8 mouse cellular contexts compared by ENCODE assay signal in the genomic region with DNA sequence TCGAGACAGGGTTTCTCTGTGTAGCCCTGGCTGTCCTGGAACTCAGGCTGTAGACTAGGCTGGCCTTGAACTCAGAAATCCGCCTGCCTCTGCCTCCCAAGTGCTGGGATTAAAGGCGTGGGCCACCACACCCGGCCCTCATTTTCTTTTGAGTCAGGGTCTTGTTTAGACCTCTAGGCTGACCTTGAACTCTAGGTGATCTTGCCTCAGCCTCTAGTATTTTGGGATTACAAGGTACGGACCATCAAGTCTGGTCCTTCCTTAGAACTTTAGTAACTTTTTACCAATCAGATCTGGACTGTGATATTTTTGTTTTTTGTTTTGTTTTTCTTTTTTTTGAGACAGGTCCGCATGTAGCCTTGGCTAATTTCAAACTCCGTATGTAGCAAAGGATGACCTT. TPM values are rescaled to one million over a fixed set of nuclear protein-coding genes. Genes with fewer than 3 reads are reported as not detected.
DNase-seq lines count a peak whose midpoint lies in the region; ATAC-seq and TF ChIP-seq lines count a peak whose summit lies in the region.

A gene (plus strand): TSS at position 357 of the 400 bp plus-strand sequence.

- ATAC-seq in hindbrain, embryonic 14.5 days (ENCODE audit: low FRiP score) = no peak
- no peak for ATAC-seq in liver, postnatal 0 days

- peaks cover 33% of the 10 kb centered on the region for H3K27me3 ChIP-seq in hindbrain, embryonic 14.5 days (ENCODE audit: control insufficient read depth, insufficient read depth, low read length)
- peaks cover 18% of the 10 kb centered on the region for H3K27me3 ChIP-seq in liver, postnatal 0 days (ENCODE audit: insufficient read depth, low read length)

- TF ChIP-seq CTCF in layer of hippocampus, adult 2 months (conservative IDR thresholded peaks at IDR 0.05) = no peak
- TF ChIP-seq CTCF in liver, postnatal 0 days (IDR thresholded peaks at IDR 0.05; ENCODE audit: low read depth) = no peak

- H3K4me2 ChIP-seq in hindbrain, embryonic 14.5 days (replicated peaks) = peak within 1 kb of the TSS; percentile 79
- H3K4me2 ChIP-seq in liver, postnatal 0 days (ENCODE audit: low read depth, low read length) = peak within 1 kb of the TSS; percentile 95

- H3K36me3 ChIP-seq in hindbrain, embryonic 14.5 days (replicated peaks; ENCODE audit: control insufficient read depth, insufficient read depth) = peaks cover 20% of the 10 kb centered on the region
- H3K36me3 ChIP-seq in liver, postnatal 0 days (replicated peaks; ENCODE audit: insufficient read depth, low read length) = 0 out of 2 replicates have a peak, but pooled peaks cover 4% of the 10 kb centered on the region

- peak within 1 kb of the TSS; percentile 62 for H3K9ac ChIP-seq in hindbrain, embryonic 14.5 days
- peak within 1 kb of the TSS; percentile 51 for H3K9ac ChIP-seq in liver, postnatal 0 days (replicated peaks)

- peak within 1 kb of the TSS; percentile 94 for H3K27ac ChIP-seq in layer of hippocampus, adult 2 months
- no peak within 1 kb of the TSS for H3K27ac ChIP-seq in brown adipose tissue, adult 24 weeks (replicated peaks; ENCODE audit: low read depth, low read length)
- H3K27ac ChIP-seq in hindbrain, embryonic 14.5 days = peak within 1 kb of the TSS; percentile 74
- no peak within 1 kb of the TSS for H3K27ac ChIP-seq in liver, postnatal 0 days (ENCODE audit: low read depth)

- H3K4me1 ChIP-seq in brown adipose tissue, adult 24 weeks (ENCODE audit: control insufficient read depth, insufficient read depth, insufficient read length, low read length) = 0 out of 2 replicates have a peak, but pooled peaks cover 3% of the 10 kb centered on the region
- H3K4me1 ChIP-seq in hindbrain, embryonic 14.5 days (replicated peaks; ENCODE audit: control insufficient read depth, insufficient read depth, low read length) = peaks cover 20% of the 10 kb centered on the region; the same call in 1 of the 2 replicates
- peaks cover 18% of the 10 kb centered on the region for H3K4me1 ChIP-seq in liver, postnatal 0 days (ENCODE audit: insufficient read depth)

- DNase-seq in layer of hippocampus, adult 2 months (ENCODE audit: low spot score in 2 of 2) = no peak
- no peak for DNase-seq in layer of hippocampus, adult 9-10 months (ENCODE audit: low spot score)
- no peak for DNase-seq in hindbrain, embryonic 14.5 days (ENCODE audit: low spot score)
- DNase-seq in liver, postnatal 0 days = no peak
- no peak for DNase-seq in urinary bladder, postnatal 10 days (ENCODE audit: low spot score)
- no peak for DNase-seq in urinary bladder, postnatal 4 days (ENCODE audit: low spot score in 2 of 2)
- DNase-seq in spleen, adult 18-20 months = no peak

- WGBS in hindbrain, embryonic 14.5 days = 59% methylated on average over 7 of the region's 7 CpGs
- 57% methylated on average over 7 of the region's 7 CpGs for whole genome bisulfite sequencing in liver, postnatal 0 days (ENCODE audit: insufficient replicate concordance)

- peak within 1 kb of the TSS; percentile 87 for H3K4me3 ChIP-seq in layer of hippocampus, adult 2 months
- peak within 1 kb of the TSS; percentile 62 for H3K4me3 ChIP-seq in brown adipose tissue, adult 24 weeks (ENCODE audit: insufficient read depth, low read depth, low read length)
- peak within 1 kb of the TSS; percentile 46 for H3K4me3 ChIP-seq in hindbrain, embryonic 14.5 days (replicated peaks; ENCODE audit: low read length)
- peak within 1 kb of the TSS; percentile 58 for H3K4me3 ChIP-seq in liver, postnatal 0 days (ENCODE audit: low read depth, low read length)

- no peak for TF ChIP-seq EP300 in liver, postnatal 0 days (IDR thresholded peaks at IDR 0.05; ENCODE audit: low read depth)

- peaks cover 3% of the 10 kb centered on the region; the same call in 1 of the 2 replicates for H3K9me3 ChIP-seq in hindbrain, embryonic 14.5 days (ENCODE audit: control insufficient read depth, low read length)
- no peaks in the 10 kb centered on the region for H3K9me3 ChIP-seq in liver, postnatal 0 days (ENCODE audit: low read length)

RNA-seq across cellular contexts. Expression of the gene that starts here (rescaled TPM):
- total RNA-seq in layer of hippocampus, adult 2 months (2021) = 100 to 1,000 TPM in 1 of 2 experiments, 10 to 100 TPM in 1; 98.5 to 116 TPM
- not detected in 2 replicates for polyA plus RNA-seq in brown adipose tissue, adult 24 weeks (2012; ENCODE audit: insufficient read depth, insufficient read length, missing spikeins)
- 36.6 and 45.7 TPM in 2 replicates for polyA plus RNA-seq in hindbrain, embryonic 14.5 days (2014; fragmentation: Nextera tagmentation; extraction: Ambion mirVana)
- polyA plus RNA-seq in liver, postnatal 0 days (2015; fragmentation: Nextera tagmentation; extraction: Ambion mirVana) = 1.6 and 2.7 TPM in 2 replicates

Comparison
In these comparisons a context has a peak if more than half of its experiments do, and no peak if none do; other contexts are left out.
1. RNA of the gene that starts here (polyA plus RNA-seq): 36.6 to 45.7 TPM in hindbrain, embryonic 14.5 days; 1.6 to 2.7 TPM in liver, postnatal 0 days and not detected in brown adipose tissue, adult 24 weeks; every median in the first group is over 10 times any median in the second.
2. H3K27ac ChIP-seq: peak in layer of hippocampus, adult 2 months (single experiment) and hindbrain, embryonic 14.5 days (single experiment); none in brown adipose tissue, adult 24 weeks (single experiment) and liver, postnatal 0 days (single experiment).
3. Peak in every context shown above with its lines, with median percentiles within 50 percentile points of each other: H3K4me3 ChIP-seq.